Mouse (Mus musculus) stomach, embryonic 14.5 days (tissue): ENCODE results near the gene Tlr9. TPM values are rescaled to one million over a fixed set of nuclear protein-coding genes. Genes with fewer than 3 reads are reported as not detected.

Experiments used
- ATAC-seq: fragments of 200-750 bp; cut with Nextera tagmentation; 2 replicates; pipeline ENCODE4 v1.8.0; 2017; ENCODE audit warnings: low read depth, moderate TSS enrichment; ENCODE audit not compliant: insufficient number of reproducible peaks, insufficient read depth, low FRiP score
- H3K27ac ChIP-seq: fragments of 300-500 bp; sonication (generic); 2 replicates; pipeline ENCODE4 v1.5.1; 2014; ENCODE audit warnings: mild to moderate bottlenecking, low read length, moderate library complexity, mixed read lengths
- H3K27me3 ChIP-seq: fragments of 300-500 bp; sonication (generic); 2 replicates; pipeline ENCODE4 v1.6.1; 2014; ENCODE audit warnings: low read length, control low read depth, mixed read lengths; ENCODE audit not compliant: control insufficient read depth, insufficient read depth
- H3K36me3 ChIP-seq: fragments of 300-500 bp; sonication (generic); 2 replicates; pipeline ENCODE4 v1.6.1; 2014; ENCODE audit warnings: mild to moderate bottlenecking, control low read depth, low read length, moderate library complexity, mixed read lengths; ENCODE audit not compliant: control insufficient read depth, insufficient read depth
- H3K4me1 ChIP-seq: fragments of 300-500 bp; sonication (generic); 2 replicates; pipeline ENCODE4 v1.6.1; 2014; ENCODE audit warnings: low read length, control low read depth, mixed read lengths; ENCODE audit not compliant: control insufficient read depth, insufficient read depth
- H3K4me2 ChIP-seq: fragments of 300-500 bp; sonication (generic); replicated peaks from 2 replicates; pipeline ENCODE4 v1.6.1; 2014; ENCODE audit warnings: low read depth, low read length, control low read depth
- H3K4me3 ChIP-seq: fragments of 300-500 bp; sonication (generic); 2 replicates; pipeline ENCODE4 v1.5.1; 2014; ENCODE audit warnings: low read depth, low read length, control low read depth
- H3K9ac ChIP-seq: fragments of 300-500 bp; sonication (generic); replicated peaks from 2 replicates; pipeline ENCODE4 v1.6.1; 2014; ENCODE audit warnings: low read depth, mild to moderate bottlenecking, control low read depth, low read length, moderate library complexity, mixed read lengths
- H3K9me3 ChIP-seq: fragments of 300-500 bp; sonication (generic); 2 replicates; pipeline ENCODE4 v1.6.1; 2016; ENCODE audit warnings: low read depth, low read length, control low read depth; ENCODE audit not compliant: control insufficient read depth
- WGBS: fragments of 180-500 bp; shearing (Covaris S2); extraction: QIAGEN DNeasy Blood & Tissue Kit; methylation state at CpG from one replicate; pipeline ENCODE4 v1.1.7; 2014; 5-methylcytosine and 5-hydroxymethylcytosine counted together
- polyA plus RNA-seq: library from polyadenylated mRNA; unstranded; fragments of >200 nt; fragmentation: Nextera tagmentation; extraction: Ambion mirVana; gene quantifications from 2 replicates; pipeline ENCODE4 v1.2.1, GENCODE M21; 2014

Gene Tlr9
- polyA plus RNA-seq, 1 experiment from 2014 or later: 0.13 TPM

DNA sequence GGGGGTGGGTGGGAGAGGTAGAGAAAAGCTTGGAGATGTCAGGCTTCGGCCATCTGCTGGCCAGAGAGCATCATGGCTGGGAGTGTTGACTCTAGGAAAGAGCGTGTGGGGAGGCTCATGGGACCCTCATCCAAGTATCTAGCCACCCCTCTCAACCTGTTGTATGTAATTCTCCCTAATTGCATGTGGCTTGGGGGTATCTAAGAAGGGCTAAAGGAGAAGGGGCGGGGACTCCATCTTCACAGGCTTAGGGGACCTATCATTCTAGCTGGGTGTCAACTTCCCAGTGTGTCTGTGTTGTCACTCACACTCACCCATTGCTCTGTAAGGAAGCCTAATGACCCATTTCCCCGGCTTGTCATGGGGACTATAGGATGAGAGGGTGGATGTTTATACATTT is 9.4 kb downstream of the Tlr9 start:
- no peak overlapping the region for H3K4me3 ChIP-seq
- WGBS: 83% methylated on average over 4 of the region's 4 CpGs
- H3K27me3 ChIP-seq: no peaks in the 10 kb centered on the region
- no peak overlapping the region for H3K27ac ChIP-seq
- no peaks in the 10 kb centered on the region; the same call in 1 of the 2 replicates for H3K4me1 ChIP-seq
- H3K9me3 ChIP-seq: no peaks in the 10 kb centered on the region
- ATAC-seq: no peak
- peaks cover 44% of the 10 kb centered on the region for H3K36me3 ChIP-seq
- no peak overlapping the region for H3K4me2 ChIP-seq
- no peak overlapping the region for H3K9ac ChIP-seq

DNA sequence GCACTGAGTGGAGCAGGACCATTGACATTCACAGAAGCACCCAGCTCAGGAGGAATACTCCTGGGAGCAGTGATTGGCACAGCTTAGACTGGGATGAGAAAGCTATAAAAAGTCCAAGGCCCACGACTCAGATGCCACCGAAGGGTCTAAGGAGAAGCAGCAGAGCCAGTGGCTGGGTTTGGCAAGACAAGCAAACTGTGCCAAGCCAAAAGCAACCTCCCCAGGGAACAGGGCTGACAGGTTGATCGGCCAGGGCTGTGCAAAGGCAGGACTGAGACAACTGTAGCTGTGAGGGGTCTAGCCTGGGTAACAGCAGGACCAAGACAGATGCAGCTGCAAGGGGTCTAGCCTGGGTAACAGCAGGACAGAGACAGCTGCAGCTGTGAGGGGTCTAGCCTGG is 10.6 kb downstream of the Tlr9 start:
- no peaks in the 10 kb centered on the region for H3K4me1 ChIP-seq
- WGBS: 97% methylated on average over 3 of the region's 3 CpGs
- no peak overlapping the region for H3K27ac ChIP-seq
- H3K9ac ChIP-seq: no peak overlapping the region
- H3K4me3 ChIP-seq: no peak overlapping the region
- peaks cover 54% of the 10 kb centered on the region for H3K36me3 ChIP-seq
- no peak overlapping the region for H3K4me2 ChIP-seq
- no peaks in the 10 kb centered on the region for H3K9me3 ChIP-seq
- no peaks in the 10 kb centered on the region for H3K27me3 ChIP-seq
- no peak for ATAC-seq

DNA sequence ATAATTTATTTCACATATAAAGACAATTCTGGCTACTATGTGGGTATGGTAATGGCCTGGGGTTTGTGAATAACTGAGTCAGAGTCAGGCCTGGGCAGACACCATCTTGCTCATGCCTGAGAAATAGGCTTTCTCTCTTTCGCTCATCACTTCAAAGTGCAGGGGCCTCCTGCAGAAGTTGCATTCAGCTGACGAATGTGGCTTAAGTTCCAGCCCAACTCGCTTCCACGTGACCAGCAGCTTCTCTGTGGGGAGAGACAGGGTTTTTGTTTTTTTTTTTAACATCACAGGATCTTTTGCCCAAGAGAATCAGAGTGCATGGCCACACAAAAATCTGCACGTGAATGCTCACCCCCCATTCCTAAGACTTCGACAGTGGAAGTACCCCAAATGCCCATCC is 11.6 kb downstream of the Tlr9 start:
- Histone ChIP-seq H3K9ac (no peak overlapping the region), H3K4me2 (no peak overlapping the region), H3K9me3 (no peaks in the 10 kb centered on the region), H3K4me3 (no peak overlapping the region), H3K27me3 (no peaks in the 10 kb centered on the region), H3K4me1 (no peaks in the 10 kb centered on the region), H3K36me3 (peaks cover 64% of the 10 kb centered on the region), H3K27ac (no peak overlapping the region)
- 78% methylated on average over 6 of the region's 6 CpGs for WGBS
- ATAC-seq: no peak

DNA sequence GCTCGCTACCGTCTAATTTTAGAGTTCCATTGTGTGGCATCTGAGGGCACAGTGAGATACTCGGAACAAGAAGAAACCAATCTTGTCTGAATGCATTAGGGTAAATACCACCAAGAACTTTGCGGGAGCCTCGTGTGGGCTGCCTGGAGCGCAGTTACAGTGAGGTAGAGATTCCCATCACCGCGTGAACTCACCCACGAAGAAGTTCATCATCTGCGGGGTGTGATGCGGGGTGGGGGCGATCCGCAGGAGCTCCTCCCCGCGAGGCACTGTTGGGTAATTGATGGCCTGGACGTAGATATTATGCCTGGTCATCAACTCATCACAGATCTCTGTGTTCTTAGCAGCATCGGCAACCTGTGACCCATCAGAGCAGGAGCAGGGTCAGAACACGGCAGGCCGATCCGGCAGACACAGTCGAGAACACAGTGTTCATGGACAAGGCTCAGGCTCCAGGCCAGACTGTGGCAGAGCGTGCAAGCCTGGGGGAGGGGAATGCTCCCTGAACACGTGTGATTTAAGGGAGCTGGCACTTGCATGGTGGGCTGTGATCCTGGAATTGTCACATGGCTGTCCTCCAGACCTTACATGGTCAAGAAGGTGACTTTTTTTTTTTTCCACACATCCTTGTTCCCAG is 12.9 kb downstream of the Tlr9 start:
- ATAC-seq: no peak
- no peak overlapping the region for H3K4me2 ChIP-seq
- 86% methylated on average over 23 of the region's 23 CpGs for WGBS
- no peak overlapping the region for H3K27ac ChIP-seq
- no peaks in the 10 kb centered on the region for H3K4me1 ChIP-seq
- no peak overlapping the region for H3K4me3 ChIP-seq
- H3K9ac ChIP-seq: no peak overlapping the region
- H3K36me3 ChIP-seq: peaks cover 70% of the 10 kb centered on the region
- H3K27me3 ChIP-seq: no peaks in the 10 kb centered on the region
- H3K9me3 ChIP-seq: no peaks in the 10 kb centered on the region

DNA sequence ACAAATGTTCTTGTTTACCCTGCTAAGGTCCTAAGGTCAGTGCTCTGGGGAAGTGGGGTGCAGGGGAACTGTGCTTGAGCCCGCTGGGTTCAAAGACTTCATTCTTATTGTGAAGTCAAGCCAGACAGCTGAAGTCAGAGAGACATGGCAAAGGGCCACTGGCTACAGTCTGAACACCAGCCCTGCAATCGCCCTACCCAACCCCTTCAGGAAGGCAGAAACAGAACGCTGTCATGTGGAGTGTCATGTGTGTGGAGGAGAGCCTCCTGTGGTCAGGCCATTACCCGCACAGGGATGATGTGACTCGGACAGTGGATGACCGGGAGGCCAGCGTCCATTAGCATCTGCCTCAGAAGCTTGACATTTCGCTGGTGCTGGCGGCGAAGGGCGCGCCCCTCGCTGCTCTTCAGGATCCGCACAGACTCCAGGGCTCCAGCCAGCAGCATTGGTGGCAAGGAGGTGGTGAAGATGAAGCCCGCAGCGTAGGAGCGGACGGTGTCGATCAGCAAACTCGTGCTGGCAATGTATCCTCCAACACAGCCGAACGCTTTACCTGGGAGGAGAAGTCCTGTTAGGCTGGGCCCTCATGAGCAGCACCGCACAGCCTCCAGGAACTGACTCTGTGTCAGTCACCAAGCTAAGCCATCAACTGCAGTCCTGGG is 13.9 kb downstream of the Tlr9 start:
- Histone ChIP-seq H3K4me1 (no peaks in the 10 kb centered on the region), H3K27ac (no peak overlapping the region), H3K36me3 (peaks cover 80% of the 10 kb centered on the region), H3K9ac (no peak overlapping the region), H3K9me3 (no peaks in the 10 kb centered on the region), H3K4me3 (no peak overlapping the region), H3K27me3 (no peaks in the 10 kb centered on the region), H3K4me2 (no peak overlapping the region)
- 92% methylated on average over 23 of the region's 23 CpGs for WGBS
- no peak for ATAC-seq

DNA sequence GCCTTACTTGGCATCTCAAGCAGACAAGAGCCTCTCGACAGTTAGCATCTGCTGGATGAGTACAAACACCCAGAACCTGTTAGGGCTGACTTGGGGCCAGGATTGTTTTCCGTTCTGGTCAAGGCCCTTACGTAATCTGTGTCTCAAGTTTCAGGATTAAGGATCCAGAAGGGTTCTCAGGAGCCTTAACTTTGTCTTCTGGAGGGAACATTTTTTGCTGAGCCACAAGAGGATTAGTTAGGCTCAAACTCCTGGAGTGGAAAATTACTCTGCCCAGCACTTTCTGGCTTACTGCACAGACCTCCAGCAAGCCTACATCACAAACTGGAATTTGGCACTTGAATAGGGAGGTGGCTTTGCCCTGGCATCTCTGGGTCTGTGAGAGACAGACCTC is 14.4 kb downstream of the Tlr9 start:
- Histone ChIP-seq H3K36me3 (peaks cover 85% of the 10 kb centered on the region), H3K9me3 (no peaks in the 10 kb centered on the region), H3K4me1 (no peaks in the 10 kb centered on the region), H3K9ac (no peak overlapping the region), H3K4me2 (no peak overlapping the region), H3K4me3 (no peak overlapping the region), H3K27me3 (no peaks in the 10 kb centered on the region), H3K27ac (no peak overlapping the region)
- 73% methylated on average over 3 of the region's 3 CpGs for WGBS
- no peak for ATAC-seq

DNA sequence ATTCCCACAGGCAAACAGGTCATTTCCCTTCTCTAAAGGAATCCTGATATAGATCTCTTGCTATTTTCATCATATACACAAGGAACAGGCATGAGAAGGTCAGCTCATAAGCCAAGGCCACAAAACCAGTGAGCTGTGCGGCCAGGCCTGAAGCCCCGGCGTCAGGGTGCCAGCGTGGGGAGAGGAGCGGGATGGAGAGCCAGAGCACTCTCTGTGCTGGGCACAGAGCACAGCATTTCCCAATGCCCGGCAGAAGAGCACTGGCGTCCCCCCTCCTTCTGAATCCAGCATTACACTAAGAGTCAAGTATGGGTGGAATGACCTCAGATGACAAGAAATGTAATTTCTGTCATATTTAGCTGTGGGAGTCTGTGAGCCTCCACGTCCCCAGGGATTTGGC is 15.0 kb downstream of the Tlr9 start:
- H3K36me3 ChIP-seq: peaks cover 87% of the 10 kb centered on the region
- 90% methylated on average over 8 of the region's 8 CpGs for WGBS

DNA sequence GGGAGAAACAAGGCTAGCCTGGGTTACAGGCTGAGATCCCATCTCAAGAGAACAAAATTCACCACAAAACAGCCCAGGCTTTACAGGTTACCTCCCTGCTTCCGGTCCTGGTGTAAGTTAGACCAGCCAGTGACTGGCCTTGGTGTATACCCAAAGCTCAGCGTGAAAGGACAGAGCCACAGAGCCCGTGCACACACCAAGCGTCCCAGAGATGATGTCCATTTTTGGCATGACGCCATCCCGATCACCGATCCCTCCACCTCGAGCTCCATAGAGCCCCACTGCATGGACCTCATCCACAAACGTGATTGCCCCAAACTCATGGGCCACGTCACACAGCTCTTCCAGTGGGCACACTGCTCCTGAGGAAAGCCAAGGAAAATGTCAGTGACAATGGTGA is 15.5 kb downstream of the Tlr9 start:
- no peaks in the 10 kb centered on the region for H3K9me3 ChIP-seq
- no peak overlapping the region for H3K9ac ChIP-seq
- H3K4me2 ChIP-seq: no peak overlapping the region
- H3K4me3 ChIP-seq: no peak overlapping the region
- no peak overlapping the region for H3K27ac ChIP-seq
- ATAC-seq: no peak
- H3K4me1 ChIP-seq: no peaks in the 10 kb centered on the region
- peaks cover 87% of the 10 kb centered on the region for H3K36me3 ChIP-seq
- 93% methylated on average over 10 of the region's 10 CpGs for WGBS
- H3K27me3 ChIP-seq: no peaks in the 10 kb centered on the region

More for the DNA sequence above, 15.0 kb downstream of the Tlr9 start:
- H3K9ac ChIP-seq: no peak overlapping the region
- H3K4me3 ChIP-seq: no peak overlapping the region
- H3K27me3 ChIP-seq: no peaks in the 10 kb centered on the region
- H3K27ac ChIP-seq: no peak overlapping the region
- no peak overlapping the region for H3K4me2 ChIP-seq
- H3K4me1 ChIP-seq: no peaks in the 10 kb centered on the region
- H3K9me3 ChIP-seq: no peaks in the 10 kb centered on the region
- ATAC-seq: no peak
